Mouse (Mus musculus): Measurements from ENCODE around the gene Otx2.
A peak's percentile ranks its signal among the peaks of the same experiment; 100 is the strongest.

Gene Otx2

DNA sequence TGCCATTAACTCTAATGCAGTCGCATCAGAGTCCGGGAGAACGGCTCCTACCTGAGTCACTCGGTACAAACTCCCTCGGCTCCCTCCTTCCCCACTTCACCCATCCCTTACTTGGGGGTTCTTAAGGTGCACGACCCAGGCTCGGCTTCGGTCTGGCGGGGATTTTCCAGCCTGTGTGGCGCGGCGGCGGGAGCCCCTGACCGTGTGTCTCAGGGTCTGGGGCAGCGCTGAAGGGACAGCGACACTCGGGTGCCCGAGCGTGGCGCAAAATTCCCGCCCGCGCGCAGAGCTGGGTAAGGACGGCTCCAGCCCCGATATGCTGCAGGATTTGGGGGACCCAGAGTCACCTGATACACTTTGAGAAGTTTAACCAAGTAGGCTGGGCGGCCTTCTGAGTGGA is at the start of gene Otx2:
Otx2 (minus strand) TSS at position 279 of the 400 bp plus-strand sequence.
- no peak for DNase-seq (ENCODE audit: low read depth, low spot score)

DNA sequence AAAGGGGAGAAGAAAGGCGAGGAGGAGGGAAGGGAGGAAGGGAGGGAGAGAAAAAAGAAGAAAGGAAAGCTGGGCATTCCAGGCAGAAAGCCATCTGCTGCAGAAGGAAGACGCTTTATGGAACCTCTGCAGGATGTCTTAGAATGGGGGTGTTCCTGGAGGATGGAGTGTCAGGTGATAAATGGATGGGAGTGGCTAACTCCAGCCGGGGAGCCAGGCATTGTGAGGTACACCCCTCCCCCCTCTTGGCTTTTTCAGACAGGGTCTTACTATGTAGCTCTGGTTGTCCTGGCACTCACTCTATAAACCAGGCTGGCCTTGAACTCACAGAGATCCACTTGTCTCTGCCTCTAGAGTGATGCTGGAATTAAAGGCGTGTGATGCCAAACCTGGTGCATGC is 49.1 kb upstream of the Otx2 start:
- no peak for DNase-seq (ENCODE audit: low read depth, low spot score)

DNA sequence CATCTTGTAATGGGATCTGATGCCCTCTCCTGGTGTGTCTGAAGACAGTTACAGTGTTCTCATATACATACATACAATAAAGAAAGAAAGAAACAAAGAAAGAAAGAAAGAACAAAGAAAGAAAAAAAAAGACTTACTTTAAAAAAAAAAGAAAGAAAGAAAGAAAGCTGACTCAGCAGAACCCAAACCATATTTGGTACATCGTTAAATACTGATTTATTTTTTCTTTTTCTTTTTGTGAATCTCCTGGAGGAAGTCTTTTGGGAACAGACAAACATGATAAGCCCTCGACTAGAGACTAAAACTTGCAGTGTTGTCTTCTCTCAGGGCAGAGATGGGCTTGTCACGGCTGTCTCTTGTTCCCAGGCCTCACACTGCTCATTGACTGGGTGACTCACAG is 45.7 kb upstream of the Otx2 start:
- DNase-seq (ENCODE audit: low read depth, low spot score): no peak

DNA sequence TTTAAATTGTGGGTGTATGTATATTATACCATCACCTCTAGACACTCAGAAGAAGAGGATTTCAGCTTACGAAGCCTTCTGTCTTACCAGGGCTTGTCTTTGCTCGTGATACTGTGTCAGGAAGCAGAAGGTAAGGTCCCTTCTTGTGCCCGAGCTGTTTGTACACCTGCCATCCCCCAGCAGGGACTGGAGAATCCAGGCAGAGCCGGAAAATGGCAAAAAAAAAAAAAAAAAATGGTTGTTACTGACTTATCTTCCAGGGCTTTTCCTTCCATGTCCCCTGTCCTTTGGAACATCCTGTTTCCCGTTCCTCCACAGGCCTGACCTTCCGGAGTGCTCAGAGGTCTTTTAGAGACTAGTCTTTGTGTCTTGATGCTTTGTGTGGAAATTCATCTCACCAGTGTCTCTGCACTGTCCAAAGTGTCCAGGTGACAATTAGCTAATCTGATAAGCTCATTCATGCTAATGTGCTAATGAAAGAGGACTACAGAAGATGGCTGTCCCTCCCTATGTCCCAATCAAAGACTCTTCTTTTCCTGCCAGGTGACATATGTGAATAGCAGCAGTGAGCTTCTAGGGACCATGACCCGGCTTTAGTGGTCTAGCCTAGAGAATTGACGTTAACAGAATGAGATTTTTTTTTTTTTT is 44.1 kb upstream of the Otx2 start:
- no peak for DNase-seq (ENCODE audit: low read depth, low spot score)

DNA sequence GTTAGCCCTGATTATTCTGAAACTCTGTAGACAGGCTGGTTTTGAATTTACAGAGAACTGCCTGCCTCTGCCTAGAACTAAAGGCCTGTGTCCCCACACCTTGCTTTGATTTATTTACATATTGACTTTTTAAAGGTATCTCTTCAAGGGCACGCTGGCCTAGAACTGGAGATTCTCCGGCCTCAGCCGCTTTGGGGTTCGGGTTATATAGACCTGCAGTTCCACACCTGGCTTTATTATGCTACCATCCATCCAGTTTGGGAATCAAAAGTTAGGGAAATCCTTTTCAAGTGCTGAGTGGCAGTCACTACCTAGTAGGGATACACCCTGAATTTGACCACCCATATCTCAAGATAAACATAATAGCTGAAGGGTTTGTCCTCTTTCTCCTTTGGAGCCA is 42.8 kb upstream of the Otx2 start:
- DNase-seq (ENCODE audit: low read depth, low spot score): no peak

DNA sequence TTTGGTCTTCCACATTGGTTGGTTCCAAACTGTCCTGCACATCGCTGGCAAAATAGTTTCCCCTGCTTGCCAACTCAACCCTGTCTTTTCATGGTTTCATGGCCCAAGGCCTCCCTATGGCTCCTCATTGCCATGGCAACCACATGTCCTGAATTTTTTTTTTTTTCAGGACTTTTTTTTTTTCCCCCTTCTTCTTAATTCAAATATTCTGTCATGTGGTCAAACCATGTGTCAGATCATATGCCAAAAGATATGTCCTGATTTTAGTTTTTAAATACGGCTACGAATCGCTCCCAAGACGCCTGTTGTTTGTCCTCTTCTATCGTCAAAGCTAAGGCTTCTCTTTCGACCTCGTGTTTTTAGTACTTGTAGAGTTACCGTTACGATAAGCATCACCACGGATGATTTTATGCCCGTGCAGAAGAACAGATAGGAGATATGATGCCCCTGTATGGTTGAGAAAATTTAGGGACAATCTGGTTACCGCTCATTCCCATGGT is 37.3 kb upstream of the Otx2 start:
- DNase-seq (ENCODE audit: low read depth, low spot score): no peak

DNA sequence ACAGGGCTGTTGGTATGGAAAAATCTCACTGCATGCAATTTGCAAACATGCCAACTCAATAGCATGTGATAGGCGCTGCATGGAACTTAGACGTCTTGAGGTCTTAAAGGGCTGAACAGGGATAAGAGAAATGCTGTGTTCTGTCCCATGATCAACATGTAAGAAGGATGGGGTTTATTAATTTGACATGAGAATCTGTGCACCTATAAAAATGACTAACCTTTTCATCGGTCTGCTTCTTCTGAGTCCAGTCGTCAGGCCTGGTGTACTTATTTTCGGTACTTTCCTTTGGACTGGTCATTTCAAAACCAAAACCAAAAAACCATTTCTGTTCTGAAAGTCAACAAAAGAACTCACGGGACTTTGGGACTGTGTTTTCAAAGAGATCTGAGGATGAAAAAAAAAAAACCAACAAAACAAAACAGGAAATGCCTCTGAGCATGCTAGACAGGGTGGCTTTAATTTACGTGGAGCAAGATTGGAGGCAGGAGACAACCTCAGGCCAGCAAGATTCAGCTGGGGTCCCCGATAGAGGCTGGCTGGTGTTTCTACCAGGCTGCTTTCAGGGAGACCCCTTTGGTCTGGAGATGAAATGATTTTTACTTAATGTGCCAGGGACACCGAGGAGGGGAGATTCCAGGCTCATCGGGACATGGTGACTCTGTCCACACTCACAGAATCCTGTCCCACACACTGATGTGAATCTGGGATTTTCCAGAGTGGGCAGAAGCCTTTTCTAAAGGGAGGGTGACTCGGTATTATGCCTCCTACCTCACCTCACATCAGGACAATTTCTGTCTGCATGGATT is 36.6 kb upstream of the Otx2 start:
- DNase-seq (ENCODE audit: low read depth, low spot score): no peak

DNA sequence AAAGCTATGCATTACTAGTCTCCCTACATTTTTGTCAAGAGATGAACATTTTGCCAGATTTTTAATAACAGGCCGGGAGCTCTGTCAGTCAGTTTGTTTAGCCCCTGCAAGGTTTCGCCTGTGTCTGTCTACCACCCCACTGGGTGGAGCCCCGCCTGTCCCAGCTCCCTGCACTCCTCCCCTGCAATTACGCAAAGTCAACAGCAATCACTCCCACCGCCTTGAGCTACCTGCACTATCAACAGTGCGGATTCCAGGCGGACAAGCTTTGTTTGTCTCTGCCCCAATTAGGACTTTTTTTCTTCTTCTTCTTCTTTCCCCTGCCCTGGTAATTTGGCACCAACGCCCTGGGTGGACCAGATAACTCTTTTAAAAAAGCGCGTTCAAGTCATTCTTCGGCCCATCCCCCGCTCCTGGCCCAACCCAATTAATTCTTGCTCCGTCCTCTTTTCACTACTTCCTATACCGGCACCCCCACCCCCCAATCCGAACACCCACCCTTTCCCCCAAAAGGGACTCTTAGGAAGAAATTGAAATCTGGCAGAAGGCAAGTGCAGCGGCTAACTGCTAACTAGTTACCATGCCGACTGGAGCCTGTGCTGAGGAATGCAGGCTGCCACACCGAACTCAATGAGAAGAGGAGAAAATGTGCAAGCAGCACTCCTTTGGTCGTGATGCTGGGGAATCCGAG is 35.9 kb upstream of the Otx2 start:
- DNase-seq (ENCODE audit: low read depth, low spot score): peak; percentile 24

DNA sequence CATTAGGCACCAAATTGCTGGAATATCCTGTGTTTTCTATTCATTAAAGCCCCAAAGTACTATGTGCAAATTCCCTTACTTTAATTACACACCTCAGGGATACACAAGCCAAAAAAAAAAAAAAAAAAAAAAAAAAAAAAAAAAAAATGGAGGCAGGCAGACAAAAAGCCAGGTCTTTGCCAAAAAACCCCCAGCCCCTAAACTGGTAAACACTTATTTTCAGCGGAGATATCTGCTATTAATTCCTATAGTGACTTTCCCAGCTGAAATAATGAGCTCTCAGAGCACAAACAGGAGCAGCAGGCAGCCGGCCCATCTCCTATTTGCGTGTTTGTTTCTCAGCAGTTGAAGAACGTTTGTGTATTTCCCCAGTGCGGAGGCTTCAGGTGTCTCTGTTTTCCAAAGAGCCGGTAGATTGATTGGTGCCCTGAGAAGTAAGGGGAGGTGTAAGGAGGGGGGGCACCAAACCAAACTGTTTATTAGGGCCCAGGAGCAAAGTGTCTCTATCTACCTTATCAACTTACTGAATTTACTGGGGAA is 34.3 kb upstream of the Otx2 start:
- no peak for DNase-seq (ENCODE audit: low read depth, low spot score)

DNA sequence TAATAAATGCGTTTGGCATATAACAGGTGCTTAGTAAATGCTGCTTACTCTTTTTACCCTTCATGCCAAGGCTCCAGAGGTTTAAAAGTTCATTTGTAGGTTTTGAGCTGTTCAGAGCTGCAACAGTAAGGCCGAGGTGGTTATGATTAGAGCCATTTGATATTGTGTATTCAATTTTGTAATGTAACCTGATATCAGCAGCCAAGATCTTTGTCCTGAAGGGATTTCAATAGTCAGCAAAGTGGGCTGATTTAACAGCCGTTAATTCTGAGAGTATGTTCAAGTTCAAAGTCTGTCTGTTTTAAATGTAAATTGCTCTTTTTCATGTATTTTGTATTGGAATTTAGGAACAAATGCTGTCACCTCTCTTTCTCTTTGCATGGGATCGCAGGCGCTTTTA is 33.8 kb upstream of the Otx2 start:
- DNase-seq (ENCODE audit: low read depth, low spot score): no peak

DNA sequence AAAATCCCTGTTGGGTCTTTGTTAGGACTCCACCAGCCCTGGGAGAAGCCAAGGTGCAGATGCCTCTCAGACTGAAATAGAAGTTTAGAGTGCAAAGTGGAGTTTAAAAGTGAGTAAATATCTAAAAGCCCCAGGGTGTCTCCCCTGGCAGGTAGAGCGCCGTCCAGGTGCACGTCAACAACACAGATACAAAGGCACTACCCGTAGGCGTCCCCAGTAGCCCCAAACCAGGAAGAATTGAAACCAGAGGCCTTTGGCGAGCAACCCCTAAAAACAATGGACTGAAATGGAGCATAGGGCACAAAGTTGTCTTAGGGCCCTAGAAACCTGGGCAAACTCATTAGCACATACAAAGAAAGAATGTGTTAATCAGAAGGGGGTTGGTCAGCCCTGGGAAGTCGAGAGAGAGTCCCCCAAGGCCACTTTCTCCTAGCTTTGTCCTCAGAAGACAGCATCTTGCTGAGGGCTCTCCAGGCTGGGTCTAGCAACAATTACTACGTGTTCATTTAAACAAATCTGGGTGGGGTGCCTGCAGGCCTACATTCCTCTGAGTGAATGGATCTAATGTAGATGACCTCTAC is 27.3 kb upstream of the Otx2 start:
- DNase-seq (ENCODE audit: low read depth, low spot score): no peak

DNA sequence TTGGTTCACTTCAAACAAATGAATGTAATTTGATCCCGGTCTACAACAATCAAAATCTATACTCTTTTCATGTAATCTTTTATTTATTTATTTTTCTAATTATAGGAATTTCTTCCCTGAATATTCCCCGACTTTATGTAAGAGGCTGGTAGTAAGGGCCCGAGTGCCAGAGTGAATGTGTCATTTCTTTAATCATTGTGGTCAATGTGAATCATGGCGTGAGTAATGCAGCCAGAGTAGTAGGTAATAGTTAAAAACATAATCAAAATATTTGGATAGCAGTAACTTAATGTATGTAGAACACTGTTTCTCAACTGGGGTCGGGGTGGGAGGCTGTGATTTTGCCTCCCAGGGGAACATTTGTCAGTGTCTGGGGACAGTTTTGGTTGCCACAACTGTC is 6.0 kb upstream of the Otx2 start:
- DNase-seq (ENCODE audit: low read depth, low spot score): no peak

DNA sequence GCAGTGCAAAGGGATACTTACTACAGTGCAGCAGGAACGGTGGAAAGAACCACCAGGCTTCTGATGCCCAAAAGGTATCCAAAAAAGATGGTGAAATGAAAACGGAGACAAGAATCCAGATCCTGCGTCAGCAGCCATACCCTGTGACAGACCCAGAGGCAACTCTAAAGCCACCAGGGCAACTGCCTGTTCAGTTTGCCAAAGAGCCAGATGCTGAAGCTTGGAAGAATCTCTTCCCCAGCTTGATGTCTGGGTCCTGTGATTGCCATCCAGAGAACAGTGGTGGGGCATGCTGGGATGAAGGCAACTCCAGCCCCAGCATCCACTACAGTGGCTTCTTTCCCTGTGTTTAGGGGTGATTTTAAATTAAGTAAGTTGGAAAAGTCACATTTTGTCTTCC is 5.1 kb upstream of the Otx2 start:
- DNase-seq (ENCODE audit: low read depth, low spot score): no peak

DNA sequence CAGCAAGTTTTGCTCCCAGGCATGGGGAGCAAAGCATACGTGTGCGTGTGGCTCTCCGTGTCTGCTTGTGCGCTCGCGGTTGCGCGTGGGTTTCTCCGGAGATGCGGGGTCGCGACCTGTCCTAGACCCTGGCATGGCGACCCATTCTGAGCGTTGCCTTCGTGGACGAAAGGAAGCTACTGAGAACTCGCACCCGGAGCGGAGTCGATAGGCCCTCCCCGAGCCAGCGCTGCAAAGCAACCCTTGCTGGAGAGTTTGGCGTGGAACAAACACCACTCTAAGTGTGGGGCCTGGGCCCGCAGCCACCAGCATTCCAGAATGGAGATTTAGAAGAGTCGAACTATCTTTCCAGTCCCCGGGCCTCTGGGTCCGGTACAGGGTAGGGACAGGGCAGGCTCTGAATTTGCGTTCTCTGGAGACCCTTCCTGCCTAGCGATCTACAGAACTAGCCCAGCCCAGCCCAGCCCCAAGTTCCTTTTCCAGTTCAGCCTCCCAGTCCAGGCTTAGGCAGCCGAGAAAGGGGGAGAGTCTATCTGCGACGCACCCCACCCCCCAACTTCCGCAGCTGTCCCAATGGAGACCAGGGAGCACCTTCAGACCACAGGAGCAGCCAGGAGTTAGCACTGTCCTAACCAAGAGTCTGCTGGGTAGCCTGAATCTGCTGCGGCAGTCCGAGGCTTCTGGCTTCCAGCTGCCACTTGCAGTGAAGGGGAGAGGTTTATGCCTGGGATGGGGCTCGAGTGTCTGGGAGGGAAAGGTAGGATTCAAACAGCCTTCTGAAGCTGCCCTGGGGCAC is 615 bp upstream of the Otx2 start:
- DNase-seq (ENCODE audit: low read depth, low spot score): no peak

DNA sequence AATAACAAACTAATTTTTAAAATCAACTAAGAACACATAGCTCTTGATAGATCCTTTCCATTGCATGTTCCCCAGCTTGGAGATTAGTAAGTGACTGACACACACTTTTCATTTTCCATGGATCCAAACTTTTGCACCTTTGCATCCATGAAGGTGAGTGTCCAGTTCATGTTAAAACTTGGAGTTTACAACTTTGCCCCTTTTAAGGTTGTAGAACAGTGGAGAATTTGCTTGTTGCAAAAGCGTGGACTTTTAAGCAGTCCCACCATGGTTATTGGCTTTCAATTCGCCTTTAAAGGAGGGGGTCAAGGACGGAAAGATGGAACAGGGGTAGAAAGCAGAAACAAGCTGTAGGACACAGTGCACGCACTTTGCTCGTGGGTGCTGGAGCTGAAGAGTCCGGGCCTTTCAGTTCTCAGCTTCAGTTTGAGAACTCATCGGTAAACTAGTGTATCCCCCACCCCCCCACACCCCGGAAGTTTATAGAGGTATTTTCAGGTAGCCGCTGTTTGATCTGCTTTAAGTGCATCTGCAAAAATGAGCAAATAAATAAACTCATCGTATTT is 925 bp downstream of the Otx2 start:
- DNase-seq (ENCODE audit: low read depth, low spot score): no peak

DNA sequence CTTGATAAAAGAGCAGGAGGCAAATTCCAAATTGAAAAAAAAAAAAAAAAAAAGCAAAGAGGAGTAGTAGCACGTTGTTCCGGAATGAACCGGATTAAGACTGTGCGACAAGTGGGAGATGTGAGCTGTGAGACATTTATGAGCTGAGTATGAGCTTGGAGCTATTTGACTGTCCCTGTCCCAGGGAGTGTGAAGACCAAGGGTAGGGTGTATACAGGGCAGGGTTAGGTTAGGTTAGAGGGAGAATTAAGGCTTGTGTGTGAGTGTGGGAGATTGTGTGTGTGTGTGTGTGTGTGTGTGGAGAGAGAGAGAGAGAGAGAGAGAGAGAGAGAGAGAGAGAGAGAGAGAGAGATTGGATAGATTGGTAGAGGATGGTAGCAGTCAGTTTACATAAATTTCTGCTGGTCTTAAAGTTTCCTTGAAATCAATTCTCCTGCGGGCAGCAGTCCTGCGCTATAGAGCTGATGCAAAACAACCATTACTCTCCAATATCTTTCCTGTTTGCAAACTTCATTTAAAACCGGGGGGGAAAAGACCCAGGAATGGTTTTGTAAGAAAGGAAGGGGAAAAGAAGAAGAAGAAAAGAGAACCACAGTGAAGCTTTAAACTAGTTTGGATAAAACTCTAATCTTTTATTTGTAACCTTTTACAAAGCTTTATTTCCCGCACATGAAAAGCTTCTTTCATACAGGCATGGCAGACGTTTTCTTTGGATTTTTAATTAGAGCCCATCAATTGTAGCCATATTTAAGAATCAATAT is 2.0 kb downstream of the Otx2 start:
- no peak for DNase-seq (ENCODE audit: low read depth, low spot score)

DNA sequence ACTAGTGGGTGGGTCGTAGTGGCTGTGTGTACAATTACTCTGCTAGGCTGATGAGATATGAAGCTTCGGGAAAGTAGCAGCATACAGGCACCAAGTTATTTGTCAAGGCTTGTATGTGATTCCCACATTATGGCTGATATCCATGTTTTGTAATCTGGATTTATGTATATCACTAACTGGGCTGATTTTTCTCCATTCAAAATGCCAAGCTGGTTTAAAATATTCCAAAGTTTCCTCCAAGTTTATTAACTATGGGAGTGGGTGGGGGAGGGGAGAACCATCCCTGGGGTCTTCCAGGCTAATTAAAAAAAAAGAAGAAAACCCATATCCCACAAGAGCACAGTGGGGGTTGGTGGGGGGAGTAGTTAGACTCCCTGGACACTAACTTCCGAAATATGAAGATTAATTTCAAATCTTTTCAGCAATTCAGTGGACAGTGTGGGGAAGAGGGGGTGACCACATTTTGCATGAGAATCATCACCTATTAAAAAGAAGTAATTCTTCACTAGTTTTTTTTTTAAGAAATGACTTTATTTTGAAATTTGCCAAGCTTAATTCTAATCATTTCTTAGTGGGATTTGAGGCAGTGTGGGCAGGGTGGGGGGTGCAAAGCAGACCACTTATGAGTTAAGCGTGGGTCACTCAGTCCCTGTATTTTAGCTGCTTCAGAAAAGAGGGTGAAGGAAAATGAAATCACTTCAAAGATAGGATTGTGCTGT is 2.7 kb downstream of the Otx2 start:
- DNase-seq (ENCODE audit: low read depth, low spot score): no peak

DNA sequence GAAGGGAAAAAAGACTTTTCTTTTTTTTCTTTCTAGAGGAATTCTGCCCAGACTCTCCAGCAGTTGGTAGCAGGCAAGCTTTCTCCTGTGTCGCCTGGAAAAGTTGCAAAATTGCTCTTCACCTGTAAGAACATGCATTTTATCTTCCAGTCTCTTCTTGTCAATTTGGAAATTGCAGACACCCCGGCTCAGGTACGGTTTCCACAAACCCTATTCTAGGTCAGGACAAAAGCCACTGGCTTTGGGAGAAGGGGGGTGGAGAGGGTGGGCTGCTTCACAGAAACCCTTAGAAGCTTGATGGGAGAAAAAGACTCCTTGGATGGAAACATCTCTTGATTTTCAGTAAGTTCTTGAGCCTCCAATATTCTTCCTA is 3.4 kb downstream of the Otx2 start:
- DNase-seq (ENCODE audit: low read depth, low spot score): no peak

DNA sequence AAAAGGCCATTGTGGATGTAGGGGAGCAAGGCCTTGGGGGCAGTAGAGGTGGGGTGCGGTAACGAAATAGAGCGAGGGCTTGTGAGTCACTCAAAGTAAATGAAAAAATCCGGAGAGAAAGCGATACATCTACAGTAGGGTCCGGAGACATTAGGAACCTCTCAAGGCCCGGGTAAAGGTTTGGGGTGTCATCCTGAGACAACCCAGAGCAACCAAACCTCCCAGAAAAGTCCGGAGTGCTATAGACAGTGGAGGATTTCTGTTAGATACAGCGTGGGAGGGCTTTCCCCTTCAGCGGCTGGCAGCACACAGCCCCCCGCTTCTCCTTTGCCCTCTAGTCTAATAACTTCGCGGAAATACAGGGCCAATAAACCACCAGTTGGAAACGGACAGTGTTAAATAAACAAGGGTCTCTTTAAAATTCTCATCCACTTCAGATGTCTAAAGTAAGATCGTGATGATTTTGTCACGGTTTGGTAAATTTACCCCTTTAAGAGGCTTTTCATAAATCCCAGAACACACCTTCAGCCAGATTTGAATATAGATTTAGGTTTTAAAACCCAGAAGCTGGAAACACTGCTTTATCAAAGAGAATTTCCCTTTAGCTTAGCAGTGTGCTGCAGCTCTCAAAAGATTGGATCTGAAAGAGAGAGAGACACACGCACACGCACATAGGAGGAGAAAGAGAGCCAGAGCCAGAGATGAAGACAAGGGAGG is 3.9 kb downstream of the Otx2 start:
- DNase-seq (ENCODE audit: low read depth, low spot score): no peak
